Mouse (Mus musculus): Measurements from ENCODE around the gene Tomm6. TPM values are rescaled to one million over a fixed set of nuclear protein-coding genes. Genes with fewer than 3 reads are reported as not detected.

The Tomm6 gene
- polyA plus RNA-seq, 1 experiment = 221 TPM

GRCm38 (mm10) chr17:47693671-47694441 is 5.7 kb upstream of the Tomm6 start:
- no peaks in the 10 kb centered on the region for H3K36me3 ChIP-seq (ENCODE audit: control insufficient read depth, insufficient read depth, low read length, poor library complexity, severe bottlenecking)
- peak overlapping the region; percentile 61 for H3K4me3 ChIP-seq (ENCODE audit: low read depth, low read length)
- no peaks in the 10 kb centered on the region for H3K27me3 ChIP-seq (ENCODE audit: control insufficient read depth, insufficient read depth, low read length, poor library complexity, severe bottlenecking)
- H3K27ac ChIP-seq (ENCODE audit: insufficient read depth, low read length) = no peak overlapping the region
- no peaks in the 10 kb centered on the region for H3K9me3 ChIP-seq (replicated peaks; ENCODE audit: control insufficient read depth, insufficient read depth, low read length, poor library complexity, severe bottlenecking)
- H3K4me1 ChIP-seq (ENCODE audit: control insufficient read depth, insufficient read depth, low read length) = no peaks in the 10 kb centered on the region
- TF ChIP-seq CTCF (IDR thresholded peaks at IDR 0.05; ENCODE audit: low read depth, low read length) = no peak
- no peak for TF ChIP-seq EP300 (IDR thresholded peaks at IDR 0.05; ENCODE audit: insufficient read depth, low read depth, low read length)
- no peak for TF ChIP-seq POLR2A (IDR thresholded peaks at IDR 0.05; ENCODE audit: insufficient read depth, low read length)
- H3K9ac ChIP-seq (ENCODE audit: low read depth, poor library complexity, severe bottlenecking) = peak overlapping the region; percentile 91; the same call in 1 of the 2 replicates

- H3K9me3 ChIP-seq (replicated peaks; ENCODE audit: control insufficient read depth, insufficient read depth, low read length, poor library complexity, severe bottlenecking) = no peaks in the 10 kb centered on the region
- no peaks in the 10 kb centered on the region; the same call in 1 of the 2 replicates for H3K36me3 ChIP-seq (ENCODE audit: control insufficient read depth, insufficient read depth, low read length, poor library complexity, severe bottlenecking)
- H3K27ac ChIP-seq (ENCODE audit: insufficient read depth, low read length) = no peak overlapping the region
- no peaks in the 10 kb centered on the region for H3K27me3 ChIP-seq (ENCODE audit: control insufficient read depth, insufficient read depth, low read length, poor library complexity, severe bottlenecking)
- H3K4me3 ChIP-seq (ENCODE audit: low read depth, low read length) = no peak overlapping the region
- H3K4me1 ChIP-seq (ENCODE audit: control insufficient read depth, insufficient read depth, low read length) = no peaks in the 10 kb centered on the region
- H3K9ac ChIP-seq (ENCODE audit: low read depth, poor library complexity, severe bottlenecking) = no peak overlapping the region
- TF ChIP-seq EP300 (IDR thresholded peaks at IDR 0.05; ENCODE audit: insufficient read depth, low read depth, low read length) (no peak), POLR2A (IDR thresholded peaks at IDR 0.05; ENCODE audit: insufficient read depth, low read length) (no peak), CTCF (IDR thresholded peaks at IDR 0.05; ENCODE audit: low read depth, low read length) (no peak)
Observed at GRCm38 (mm10) chr17:47691650-47692049, 3.5 kb upstream of the Tomm6 start.

- H3K9ac ChIP-seq (ENCODE audit: low read depth, poor library complexity, severe bottlenecking) = no peak overlapping the region
- no peaks in the 10 kb centered on the region; the same call in 1 of the 2 replicates for H3K36me3 ChIP-seq (ENCODE audit: control insufficient read depth, insufficient read depth, low read length, poor library complexity, severe bottlenecking)
- TF ChIP-seq EP300 (IDR thresholded peaks at IDR 0.05; ENCODE audit: insufficient read depth, low read depth, low read length) (no peak), CTCF (IDR thresholded peaks at IDR 0.05; ENCODE audit: low read depth, low read length) (no peak), POLR2A (IDR thresholded peaks at IDR 0.05; ENCODE audit: insufficient read depth, low read length) (no peak)
- no peak overlapping the region for H3K4me3 ChIP-seq (ENCODE audit: low read depth, low read length)
- no peaks in the 10 kb centered on the region for H3K9me3 ChIP-seq (replicated peaks; ENCODE audit: control insufficient read depth, insufficient read depth, low read length, poor library complexity, severe bottlenecking)
- no peak overlapping the region for H3K27ac ChIP-seq (ENCODE audit: insufficient read depth, low read length)
- peaks cover 1% of the 10 kb centered on the region for H3K4me1 ChIP-seq (ENCODE audit: control insufficient read depth, insufficient read depth, low read length)
- H3K27me3 ChIP-seq (ENCODE audit: control insufficient read depth, insufficient read depth, low read length, poor library complexity, severe bottlenecking) = no peaks in the 10 kb centered on the region
Observed at GRCm38 (mm10) chr17:47689894-47690293, 1.7 kb upstream of the Tomm6 start.

GRCm38 (mm10) chr17:47688608-47689575 is 706 bp upstream of the Tomm6 start, which contains the start of gene Frs3:
Frs3 (plus strand) TSS chr17:47689030.
- H3K9ac ChIP-seq (ENCODE audit: low read depth, poor library complexity, severe bottlenecking) = peak within 1 kb of the TSS; percentile 87
- H3K27ac ChIP-seq (ENCODE audit: insufficient read depth, low read length) = no peak within 1 kb of the TSS
- TF ChIP-seq POLR2A (IDR thresholded peaks at IDR 0.05; ENCODE audit: insufficient read depth, low read length) = no peak
- no peaks in the 10 kb centered on the region; the same call in 1 of the 2 replicates for H3K36me3 ChIP-seq (ENCODE audit: control insufficient read depth, insufficient read depth, low read length, poor library complexity, severe bottlenecking)
- peaks cover 1% of the 10 kb centered on the region for H3K4me1 ChIP-seq (ENCODE audit: control insufficient read depth, insufficient read depth, low read length)
- peak within 1 kb of the TSS; percentile 93 for H3K4me3 ChIP-seq (ENCODE audit: low read depth, low read length)
- H3K9me3 ChIP-seq (replicated peaks; ENCODE audit: control insufficient read depth, insufficient read depth, low read length, poor library complexity, severe bottlenecking) = no peaks in the 10 kb centered on the region
- no peaks in the 10 kb centered on the region for H3K27me3 ChIP-seq (ENCODE audit: control insufficient read depth, insufficient read depth, low read length, poor library complexity, severe bottlenecking)

- H3K4me1 ChIP-seq (ENCODE audit: control insufficient read depth, insufficient read depth, low read length) = peaks cover 1% of the 10 kb centered on the region
- TF ChIP-seq POLR2A (IDR thresholded peaks at IDR 0.05; ENCODE audit: insufficient read depth, low read length) (peak; percentile 72), CTCF (IDR thresholded peaks at IDR 0.05; ENCODE audit: low read depth, low read length) (no peak)
- no peak overlapping the region for H3K27ac ChIP-seq (ENCODE audit: insufficient read depth, low read length)
- peak overlapping the region; percentile 93 for H3K4me3 ChIP-seq (ENCODE audit: low read depth, low read length)
- H3K9ac ChIP-seq (ENCODE audit: low read depth, poor library complexity, severe bottlenecking) = peak overlapping the region; percentile 87
- no peaks in the 10 kb centered on the region for H3K27me3 ChIP-seq (ENCODE audit: control insufficient read depth, insufficient read depth, low read length, poor library complexity, severe bottlenecking)
- no peaks in the 10 kb centered on the region for H3K9me3 ChIP-seq (replicated peaks; ENCODE audit: control insufficient read depth, insufficient read depth, low read length, poor library complexity, severe bottlenecking)
- no peaks in the 10 kb centered on the region; the same call in 1 of the 2 replicates for H3K36me3 ChIP-seq (ENCODE audit: control insufficient read depth, insufficient read depth, low read length, poor library complexity, severe bottlenecking)
Observed at GRCm38 (mm10) chr17:47687409-47688343, 510 bp downstream of the Tomm6 start.

Measured in ES-Bruce4 (cell line).